Mouse (Mus musculus): ENCODE data around the gene Pcca. TPM values are rescaled to one million over a fixed set of nuclear protein-coding genes. Genes with fewer than 3 reads are reported as not detected.

Gene Pcca
- total RNA-seq, 2 experiments from 2014 or later = 128 to 156 TPM

GRCm38 (mm10) chr14:122837018-122837417 lies 302.9 kb downstream of the Pcca start:
- DNase-seq = no peak

- no peak for DNase-seq
Measured at GRCm38 (mm10) chr14:122852506-122853057, 318.5 kb downstream of the Pcca start.

GRCm38 (mm10) chr14:122859792-122860191 lies 325.7 kb downstream of the Pcca start:
- DNase-seq = no peak

- no peak for DNase-seq
Measured at GRCm38 (mm10) chr14:122862623-122863022, 328.5 kb downstream of the Pcca start.

- DNase-seq = no peak
Measured at GRCm38 (mm10) chr14:122865462-122866129, 331.5 kb downstream of the Pcca start.

GRCm38 (mm10) chr14:122867531-122868285 lies 333.6 kb downstream of the Pcca start:
- DNase-seq = no peak

GRCm38 (mm10) chr14:122869831-122870230 lies 335.7 kb downstream of the Pcca start:
- peak; percentile 80 to 81 for DNase-seq

- DNase-seq = no peak
Measured at GRCm38 (mm10) chr14:122871841-122872580, 337.9 kb downstream of the Pcca start.

GRCm38 (mm10) chr14:122872612-122873011 lies 338.5 kb downstream of the Pcca start:
- DNase-seq = no peak

- no peak for DNase-seq
Measured at GRCm38 (mm10) chr14:122875056-122875455, 340.9 kb downstream of the Pcca start.

- DNase-seq = no peak
Measured at GRCm38 (mm10) chr14:122875636-122876035, 341.5 kb downstream of the Pcca start.

GRCm38 (mm10) chr14:122876163-122876562 lies 342.0 kb downstream of the Pcca start:
- peak; percentile 81 to 84 for DNase-seq

GRCm38 (mm10) chr14:122876723-122877122 lies 342.6 kb downstream of the Pcca start:
- DNase-seq = peak; percentile 38 to 71

- no peak for DNase-seq
Measured at GRCm38 (mm10) chr14:122877787-122878186, 343.7 kb downstream of the Pcca start.

- DNase-seq = no peak
Measured at GRCm38 (mm10) chr14:122880291-122880690, 346.2 kb downstream of the Pcca start.

GRCm38 (mm10) chr14:122881699-122882098 lies 347.6 kb downstream of the Pcca start:
- DNase-seq = no peak

- no peak for DNase-seq
Measured at GRCm38 (mm10) chr14:122882201-122882639, 348.1 kb downstream of the Pcca start.

- no peak for DNase-seq
Measured at GRCm38 (mm10) chr14:122882795-122883409, 348.8 kb downstream of the Pcca start.

GRCm38 (mm10) chr14:122883410-122883806 lies 349.3 kb downstream of the Pcca start:
- DNase-seq = no peak

- DNase-seq = peak in 1 of 2 experiments; percentile 23
Measured at GRCm38 (mm10) chr14:122883821-122884584, 349.9 kb downstream of the Pcca start.

- DNase-seq = no peak
Measured at GRCm38 (mm10) chr14:122885893-122886292, 351.8 kb downstream of the Pcca start.
